Mouse (Mus musculus): ENCODE measurements around the gene Aldh16a1. TPM values are rescaled to one million over a fixed set of nuclear protein-coding genes. Genes with fewer than 3 reads are reported as not detected.
"Not testable (repeated sequence)": the region's sequence is repeated elsewhere in the genome, so short reads cannot be mapped to it uniquely, and the experiment has no call there.

Gene Aldh16a1
- polyA plus RNA-seq, 1 experiment from 2014 or later: 41.9 TPM

GRCm38 (mm10) chr7:45118336-45118735 lies 36.0 kb downstream of the Aldh16a1 start:
- H3K4me2 ChIP-seq: no peak overlapping the region
- ATAC-seq (ENCODE audit: low FRiP score): no peak
- peaks cover 56% of the 10 kb centered on the region for H3K36me3 ChIP-seq (replicated peaks)
- peaks cover 15% of the 10 kb centered on the region for H3K4me1 ChIP-seq
- 96% methylated on average over 6 of the region's 6 CpGs for WGBS
- H3K27ac ChIP-seq: no peak overlapping the region
- H3K9me3 ChIP-seq: no peaks in the 10 kb centered on the region
- no peaks in the 10 kb centered on the region for H3K27me3 ChIP-seq
- H3K4me3 ChIP-seq (replicated peaks): no peak overlapping the region
- H3K9ac ChIP-seq: no peak overlapping the region

- no peak overlapping the region for H3K4me3 ChIP-seq (replicated peaks)
- H3K27ac ChIP-seq: no peak overlapping the region
- H3K9ac ChIP-seq: no peak overlapping the region
- peaks cover 7% of the 10 kb centered on the region for H3K4me1 ChIP-seq
- no peak overlapping the region for H3K4me2 ChIP-seq
- WGBS: 91% methylated on average over 8 of the region's 8 CpGs
- H3K36me3 ChIP-seq (replicated peaks): peaks cover 48% of the 10 kb centered on the region
- no peak for ATAC-seq (ENCODE audit: low FRiP score)
- H3K27me3 ChIP-seq: no peaks in the 10 kb centered on the region
- H3K9me3 ChIP-seq: no peaks in the 10 kb centered on the region
Observed at GRCm38 (mm10) chr7:45117566-45117965, 36.8 kb downstream of the Aldh16a1 start.

GRCm38 (mm10) chr7:45113476-45113875 lies 40.9 kb downstream of the Aldh16a1 start:
- WGBS: 88% methylated on average over 2 of the region's 2 CpGs
- no peak overlapping the region for H3K27ac ChIP-seq
- H3K4me3 ChIP-seq (replicated peaks): no peak overlapping the region
- H3K4me2 ChIP-seq: no peak overlapping the region
- no peak overlapping the region for H3K9ac ChIP-seq
- no peaks in the 10 kb centered on the region for H3K9me3 ChIP-seq
- H3K36me3 ChIP-seq (replicated peaks): peaks cover 10% of the 10 kb centered on the region; the same call in 1 of the 2 replicates
- ATAC-seq (ENCODE audit: low FRiP score): no peak
- H3K27me3 ChIP-seq: no peaks in the 10 kb centered on the region
- H3K4me1 ChIP-seq: no peaks in the 10 kb centered on the region

- H3K9me3 ChIP-seq: no peaks in the 10 kb centered on the region
- 71% methylated on average over 3 of the region's 3 CpGs for WGBS
- H3K27ac ChIP-seq: no peak overlapping the region
- no peak for ATAC-seq (ENCODE audit: low FRiP score)
- H3K4me1 ChIP-seq: no peaks in the 10 kb centered on the region
- H3K27me3 ChIP-seq: no peaks in the 10 kb centered on the region
- no peak overlapping the region for H3K4me2 ChIP-seq
- H3K4me3 ChIP-seq (replicated peaks): no peak overlapping the region
- H3K9ac ChIP-seq: no peak overlapping the region
- H3K36me3 ChIP-seq (replicated peaks): peaks cover under 1% of the 10 kb centered on the region; the same call in 1 of the 2 replicates
Observed at GRCm38 (mm10) chr7:45112529-45112928, 41.9 kb downstream of the Aldh16a1 start.

- no peak overlapping the region for H3K9ac ChIP-seq
- H3K4me3 ChIP-seq (replicated peaks): no peak overlapping the region
- no peaks in the 10 kb centered on the region for H3K27me3 ChIP-seq
- no peaks in the 10 kb centered on the region for H3K36me3 ChIP-seq (replicated peaks)
- no peak overlapping the region for H3K27ac ChIP-seq
- H3K9me3 ChIP-seq: no peaks in the 10 kb centered on the region
- WGBS: 69% methylated on average over 2 of the region's 2 CpGs
- H3K4me2 ChIP-seq: no peak overlapping the region
- no peaks in the 10 kb centered on the region for H3K4me1 ChIP-seq
- ATAC-seq (ENCODE audit: low FRiP score): no peak
Observed at GRCm38 (mm10) chr7:45111940-45112339, 42.4 kb downstream of the Aldh16a1 start.

GRCm38 (mm10) chr7:45110089-45110488 lies 44.3 kb downstream of the Aldh16a1 start:
- 98% methylated on average over 4 of the region's 4 CpGs for WGBS
- not testable (repeated sequence) for H3K9ac ChIP-seq; H3K36me3 ChIP-seq (replicated peaks); H3K27ac ChIP-seq; H3K27me3 ChIP-seq; H3K9me3 ChIP-seq; H3K4me3 ChIP-seq (replicated peaks); ATAC-seq (ENCODE audit: low FRiP score); H3K4me2 ChIP-seq; H3K4me1 ChIP-seq

GRCm38 (mm10) chr7:45107052-45107645 lies 47.2 kb downstream of the Aldh16a1 start:
- no peak overlapping the region for H3K4me2 ChIP-seq
- 69% methylated on average over 5 of the region's 5 CpGs for WGBS
- peaks cover 6% of the 10 kb centered on the region for H3K4me1 ChIP-seq
- no peak for ATAC-seq (ENCODE audit: low FRiP score)
- no peaks in the 10 kb centered on the region for H3K36me3 ChIP-seq (replicated peaks)
- no peak overlapping the region for H3K4me3 ChIP-seq (replicated peaks)
- no peaks in the 10 kb centered on the region for H3K9me3 ChIP-seq
- no peak overlapping the region for H3K9ac ChIP-seq
- H3K27me3 ChIP-seq: no peaks in the 10 kb centered on the region
- H3K27ac ChIP-seq: no peak overlapping the region

- WGBS: 42% methylated on average over 6 of the region's 6 CpGs
- no peaks in the 10 kb centered on the region for H3K27me3 ChIP-seq
- peaks cover 6% of the 10 kb centered on the region for H3K4me1 ChIP-seq
- H3K27ac ChIP-seq: no peak overlapping the region
- H3K9me3 ChIP-seq: no peaks in the 10 kb centered on the region
- no peak for ATAC-seq (ENCODE audit: low FRiP score)
- no peaks in the 10 kb centered on the region for H3K36me3 ChIP-seq (replicated peaks)
- H3K4me3 ChIP-seq (replicated peaks): no peak overlapping the region
- no peak overlapping the region for H3K4me2 ChIP-seq
- H3K9ac ChIP-seq: no peak overlapping the region
Observed at GRCm38 (mm10) chr7:45106441-45106840, 47.9 kb downstream of the Aldh16a1 start.

- Histone ChIP-seq H3K27me3 (no peaks in the 10 kb centered on the region), H3K27ac (no peak overlapping the region), H3K9me3 (no peaks in the 10 kb centered on the region), H3K9ac (no peak overlapping the region), H3K4me3 (replicated peaks) (no peak overlapping the region), H3K4me1 (peaks cover 6% of the 10 kb centered on the region), H3K36me3 (replicated peaks) (no peaks in the 10 kb centered on the region), H3K4me2 (no peak overlapping the region)
- ATAC-seq (ENCODE audit: low FRiP score): no peak
- WGBS: 83% methylated on average over 8 of the region's 8 CpGs
Observed at GRCm38 (mm10) chr7:45105491-45105890, 48.9 kb downstream of the Aldh16a1 start.

- Histone ChIP-seq H3K4me3 (replicated peaks) (no peak overlapping the region), H3K27me3 (no peaks in the 10 kb centered on the region), H3K9me3 (no peaks in the 10 kb centered on the region), H3K4me1 (peaks cover 6% of the 10 kb centered on the region), H3K4me2 (no peak overlapping the region), H3K9ac (no peak overlapping the region), H3K36me3 (replicated peaks) (no peaks in the 10 kb centered on the region), H3K27ac (no peak overlapping the region)
- ATAC-seq (ENCODE audit: low FRiP score): no peak
- 83% methylated on average over 5 of the region's 5 CpGs for WGBS
Observed at GRCm38 (mm10) chr7:45104941-45105340, 49.4 kb downstream of the Aldh16a1 start.

- no peaks in the 10 kb centered on the region for H3K9me3 ChIP-seq
- ATAC-seq (ENCODE audit: low FRiP score): no peak
- H3K36me3 ChIP-seq (replicated peaks): no peaks in the 10 kb centered on the region
- H3K27ac ChIP-seq: no peak within 1 kb of the TSS
- 78% methylated on average over 7 of the region's 7 CpGs for WGBS
- H3K4me1 ChIP-seq: peaks cover 6% of the 10 kb centered on the region
- no peak within 1 kb of the TSS for H3K4me2 ChIP-seq
- no peak within 1 kb of the TSS for H3K9ac ChIP-seq
- no peaks in the 10 kb centered on the region for H3K27me3 ChIP-seq
- H3K4me3 ChIP-seq (replicated peaks): no peak within 1 kb of the TSS
Observed at GRCm38 (mm10) chr7:45103652-45104180, 50.7 kb downstream of the Aldh16a1 start, which contains the start of gene Fcgrt. Gene Fcgrt, minus strand, starts transcription at chr7:45103851.

GRCm38 (mm10) chr7:45102940-45103585 lies 51.3 kb downstream of the Aldh16a1 start:
- Histone ChIP-seq H3K4me2 (no peak overlapping the region), H3K4me3 (replicated peaks) (no peak overlapping the region), H3K27me3 (no peaks in the 10 kb centered on the region), H3K36me3 (replicated peaks) (no peaks in the 10 kb centered on the region), H3K9me3 (no peaks in the 10 kb centered on the region), H3K4me1 (peaks cover 6% of the 10 kb centered on the region), H3K9ac (no peak overlapping the region), H3K27ac (no peak overlapping the region)
- ATAC-seq (ENCODE audit: low FRiP score): no peak
- 86% methylated on average over 9 of the region's 9 CpGs for WGBS

- H3K4me1 ChIP-seq: peaks cover 6% of the 10 kb centered on the region
- H3K4me2 ChIP-seq: no peak overlapping the region
- H3K27me3 ChIP-seq: no peaks in the 10 kb centered on the region
- no peak overlapping the region for H3K27ac ChIP-seq
- no peak overlapping the region for H3K9ac ChIP-seq
- ATAC-seq (ENCODE audit: low FRiP score): no peak
- H3K36me3 ChIP-seq (replicated peaks): no peaks in the 10 kb centered on the region
- whole genome bisulfite sequencing: 91% methylated on average over 11 of the region's 11 CpGs
- H3K9me3 ChIP-seq: no peaks in the 10 kb centered on the region
- no peak overlapping the region for H3K4me3 ChIP-seq (replicated peaks)
Observed at GRCm38 (mm10) chr7:45102441-45102840, 51.9 kb downstream of the Aldh16a1 start.

All from forebrain, embryonic 12.5 days (tissue).